Mouse (Mus musculus) MEL-GATA-1-ER (cell line): ENCODE measurements around the gene Tmem50a.

Source experiments
- DNase-seq: peaks from one replicate; pipeline ENCODE4 v3.0.0-alpha.2; 2012; ENCODE audit warnings: low read depth; ENCODE audit errors: extremely low read depth

The Tmem50a gene

DNA sequence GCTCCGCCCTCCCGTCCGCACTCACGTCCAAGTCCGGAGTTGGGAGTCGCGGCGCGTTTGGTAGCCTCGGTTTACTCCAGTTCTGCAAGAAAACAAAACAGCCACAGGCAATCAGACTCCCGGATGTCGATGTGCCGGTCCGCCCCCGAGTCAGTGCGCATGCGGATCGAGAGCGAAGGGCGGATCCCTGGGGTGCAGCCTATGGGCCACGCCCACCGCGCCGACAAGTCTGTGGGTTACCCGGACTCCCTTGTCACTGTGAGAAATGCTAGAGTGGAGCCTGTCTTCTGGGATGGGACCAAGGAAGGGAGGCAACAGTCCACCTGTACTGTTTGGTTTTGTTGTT lies at the start of gene Tmem50a:
TSS of gene Tmem50a (minus strand) at position 161 of the 346 bp plus-strand sequence.
- peak; percentile 79 for DNase-seq

DNA sequence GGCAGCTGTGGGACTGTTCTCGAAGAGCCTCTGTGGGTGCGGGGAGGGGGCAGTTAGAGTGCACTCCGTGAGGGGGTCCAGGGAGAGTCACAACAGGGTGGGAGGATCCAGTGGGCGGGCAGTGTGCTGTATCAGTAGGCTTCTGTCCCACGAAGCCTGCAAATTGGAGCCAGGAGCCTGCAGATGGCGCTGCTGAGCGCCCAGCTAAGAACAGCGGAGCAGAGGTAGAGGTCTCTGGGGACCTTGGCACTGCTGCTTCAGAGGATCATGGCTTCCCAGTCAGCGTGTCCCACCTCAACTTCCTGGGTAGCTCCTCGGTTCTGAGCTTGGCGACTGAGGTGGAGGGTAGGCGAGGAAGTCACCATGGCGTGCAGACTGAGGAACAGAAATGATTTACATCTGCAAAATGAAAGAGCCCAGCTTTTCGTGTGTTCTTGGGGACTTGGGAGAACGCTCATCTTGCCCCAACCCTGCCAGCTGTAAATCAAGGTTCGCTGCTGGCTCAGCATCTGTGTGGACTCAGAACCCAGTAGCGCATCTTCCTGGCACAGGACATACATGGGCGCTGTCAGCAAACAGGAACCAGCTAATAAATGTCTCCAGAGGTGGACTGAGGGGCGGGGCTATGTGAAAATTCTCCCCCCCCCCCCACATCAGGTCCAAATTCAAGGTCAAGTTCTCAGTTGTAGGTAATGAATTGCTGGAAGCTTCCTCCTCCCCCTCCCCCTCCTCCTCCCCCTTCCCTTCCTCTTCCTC lies 48.4 kb upstream of the Tmem50a start:
- DNase-seq, result peak; percentile 83

DNA sequence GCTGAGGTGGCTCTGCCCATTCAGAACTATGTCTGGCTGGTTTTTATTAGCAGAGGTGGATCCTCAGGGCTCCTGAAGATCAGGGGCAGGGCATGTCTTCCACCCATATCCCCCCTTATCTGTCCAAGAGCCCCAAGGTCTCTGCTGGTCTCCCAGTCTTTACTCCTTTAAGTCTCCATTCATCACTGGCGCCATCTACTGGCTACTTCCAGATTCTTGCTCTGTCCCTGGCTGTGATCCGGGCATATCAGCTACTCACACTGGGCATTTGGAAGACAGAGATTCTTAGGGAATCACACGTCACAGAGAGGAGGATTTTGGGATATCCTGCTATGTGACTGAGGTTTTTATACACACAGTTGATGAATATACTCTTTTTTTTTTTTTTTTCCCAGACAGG lies 41.5 kb upstream of the Tmem50a start:
- peak; percentile 69 for DNase-seq

DNA sequence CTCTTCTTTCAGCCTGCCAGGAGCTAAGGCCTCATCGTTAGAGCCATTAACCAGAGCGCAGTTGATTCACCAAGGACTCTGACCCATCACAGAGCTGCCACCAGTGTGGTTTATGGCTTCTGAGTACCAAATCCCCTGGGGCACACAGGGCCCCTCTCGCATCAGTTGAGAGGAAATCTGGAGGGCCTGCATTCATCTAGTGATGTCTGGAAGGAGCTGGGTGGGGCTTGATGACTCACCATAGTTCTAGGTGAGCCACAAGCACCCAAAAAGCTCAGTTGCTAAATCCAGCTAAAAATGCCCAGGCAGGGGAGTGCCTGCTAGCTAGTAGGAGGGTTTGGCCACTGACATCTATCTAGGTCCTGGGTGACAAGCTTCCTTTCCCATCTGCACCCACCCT lies 41.0 kb upstream of the Tmem50a start:
- no peak for DNase-seq

DNA sequence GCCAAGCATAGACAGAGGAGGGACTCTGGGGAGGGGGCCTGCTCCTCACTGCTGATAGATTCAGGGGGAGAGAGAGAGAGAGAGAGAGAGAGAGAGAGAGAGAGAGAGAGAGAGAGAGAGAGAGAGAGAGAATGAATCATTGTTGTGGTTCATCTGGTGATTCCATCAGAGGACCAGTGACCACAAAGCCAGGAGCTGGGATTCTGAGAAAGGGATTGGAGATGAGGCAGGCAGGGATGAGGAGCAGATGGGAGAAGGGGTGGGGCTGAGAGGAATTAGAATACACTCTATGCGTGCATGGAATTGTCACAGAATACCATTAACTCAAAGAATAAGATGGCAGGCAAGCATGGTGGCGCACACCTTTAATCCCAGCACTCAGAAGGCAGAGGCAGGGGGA lies 40.4 kb upstream of the Tmem50a start:
- DNase-seq, result no peak

DNA sequence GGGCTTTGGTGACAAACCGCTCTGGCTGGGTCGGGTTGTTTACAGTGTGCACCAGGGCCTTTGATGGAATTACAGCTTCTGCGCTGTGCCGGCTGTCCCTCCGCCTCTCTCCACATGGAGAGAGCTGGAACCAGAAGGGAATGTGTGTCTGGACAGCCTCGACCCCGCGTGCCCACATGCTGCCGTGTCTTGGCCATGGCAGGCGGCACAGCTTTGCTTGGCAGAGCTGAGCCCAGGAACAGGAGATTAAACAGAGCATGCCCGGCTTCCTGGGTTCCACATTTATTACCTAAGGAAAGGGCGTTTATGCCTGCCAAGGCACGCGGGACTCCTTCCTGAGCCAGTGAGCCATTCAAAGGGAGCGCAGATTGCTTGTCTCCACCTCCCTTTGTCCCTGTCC lies 39.6 kb upstream of the Tmem50a start:
- DNase-seq, result no peak

DNA sequence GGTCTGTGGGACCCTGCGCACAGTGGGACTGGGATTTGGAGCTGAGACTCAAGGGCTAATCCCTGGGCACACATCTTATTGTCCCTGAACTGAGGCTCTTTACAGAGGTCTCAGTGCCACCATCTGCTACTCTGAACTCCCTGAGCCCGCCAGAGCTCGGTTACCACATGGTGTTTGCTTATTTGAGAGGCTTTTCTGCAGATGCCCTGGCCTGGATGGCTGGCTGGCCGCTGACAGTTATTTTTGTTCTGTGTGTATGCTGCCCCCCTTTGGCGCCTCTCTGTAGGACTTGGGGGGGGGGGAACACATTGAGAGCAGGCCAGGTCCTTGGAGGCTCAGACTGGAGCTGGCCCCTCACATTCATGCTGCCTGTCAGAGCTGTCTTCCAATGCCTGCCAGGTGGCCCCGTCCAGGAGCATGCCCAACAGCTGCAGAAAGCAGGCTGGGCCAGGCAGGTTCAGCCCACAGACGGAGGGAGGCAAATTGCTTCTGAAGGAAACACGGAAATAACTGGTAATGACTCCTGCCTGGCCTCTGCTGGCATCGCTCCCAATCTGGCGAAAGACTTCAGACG lies 35.8 kb upstream of the Tmem50a start:
- DNase-seq, result no peak

DNA sequence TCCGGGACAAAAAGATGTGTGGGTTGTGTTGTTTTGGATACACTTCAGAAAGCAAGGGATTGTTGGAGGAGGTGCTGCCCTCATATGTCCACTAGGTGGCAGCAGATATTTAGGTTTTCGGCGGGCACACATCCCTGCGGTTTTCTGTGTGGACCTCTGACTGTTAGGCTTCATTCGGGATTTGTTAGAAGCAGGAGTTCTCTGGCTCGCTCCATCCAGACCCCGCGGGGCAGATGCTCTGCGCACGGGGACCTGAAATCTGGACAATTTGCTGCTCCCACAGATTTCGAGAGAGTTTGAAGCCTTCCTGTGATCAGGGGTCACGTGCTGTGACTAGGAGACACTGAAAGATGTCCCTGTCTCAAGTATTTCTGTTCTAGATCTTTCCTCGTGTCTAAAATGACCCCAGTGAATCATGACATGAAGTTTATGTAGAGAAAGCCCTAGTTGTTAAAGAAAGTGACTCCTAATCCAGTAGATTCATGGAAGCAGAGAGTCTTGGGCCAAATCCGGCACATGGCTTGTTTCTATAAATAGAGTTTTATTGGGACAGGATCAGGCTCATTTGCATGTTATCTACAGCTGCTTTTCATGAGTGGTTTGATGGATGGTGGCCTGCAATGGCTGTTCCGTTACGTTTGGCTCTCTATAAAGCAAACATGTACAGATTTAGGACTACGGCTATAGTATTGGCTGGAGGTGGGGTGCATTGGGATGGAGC lies 31.4 kb upstream of the Tmem50a start:
- no peak for DNase-seq

DNA sequence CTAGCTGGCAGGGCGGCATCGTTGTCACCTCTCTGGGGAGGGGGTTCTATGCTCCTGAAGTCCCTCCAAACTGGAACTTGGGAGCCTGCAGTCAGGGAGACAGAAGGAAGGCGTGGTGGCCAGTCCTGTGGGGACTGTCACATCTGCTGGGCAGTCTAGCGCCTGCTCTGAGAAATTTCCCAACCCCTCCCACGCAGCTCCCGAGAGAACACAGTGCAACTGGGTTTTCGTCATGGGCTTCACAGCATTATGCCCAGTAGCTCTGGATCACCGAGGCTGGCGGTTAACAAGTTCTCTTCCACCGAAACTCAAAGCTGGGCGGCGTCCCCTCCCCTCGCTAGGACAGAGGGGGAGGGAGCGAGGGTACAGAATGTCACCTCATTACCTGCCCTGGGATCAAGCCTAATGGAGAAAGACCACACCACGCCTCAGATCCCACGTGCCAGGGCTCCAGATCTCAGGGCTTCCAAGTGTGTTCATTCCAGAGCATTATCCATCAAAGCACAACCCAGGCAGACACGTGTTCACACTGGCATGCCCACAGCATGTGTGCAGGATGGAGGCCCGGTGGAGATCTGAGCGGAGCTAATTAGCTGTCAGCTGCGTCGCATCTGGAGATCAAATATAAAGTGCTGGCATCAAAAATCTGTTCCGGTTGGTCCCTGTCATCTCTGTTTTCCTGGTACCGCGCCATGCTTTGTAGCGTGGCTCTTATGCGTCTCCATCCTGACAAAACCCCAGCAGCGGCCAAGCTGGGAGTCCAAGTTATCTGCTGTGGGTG lies 29.1 kb upstream of the Tmem50a start:
- DNase-seq, result no peak

DNA sequence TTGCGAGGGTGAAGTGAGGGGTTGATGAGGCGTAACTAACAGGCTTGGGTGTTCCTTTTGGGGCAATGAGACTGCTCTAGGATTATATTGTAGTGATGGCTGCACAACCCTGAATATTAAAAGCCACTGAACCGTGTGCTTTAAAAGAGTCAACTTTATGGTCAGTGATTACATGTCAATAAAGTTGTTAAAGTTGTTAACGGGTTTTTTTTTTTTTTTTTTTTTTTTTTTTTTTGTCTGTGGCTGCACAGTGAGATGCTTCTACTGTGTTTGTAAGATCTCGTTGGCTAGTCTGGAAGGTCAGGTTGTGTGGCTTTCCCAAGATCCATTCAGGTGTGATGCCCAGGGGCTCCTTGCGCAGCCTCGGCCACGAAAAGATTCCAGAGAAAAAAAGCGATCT lies 25.1 kb upstream of the Tmem50a start:
- no peak for DNase-seq

DNA sequence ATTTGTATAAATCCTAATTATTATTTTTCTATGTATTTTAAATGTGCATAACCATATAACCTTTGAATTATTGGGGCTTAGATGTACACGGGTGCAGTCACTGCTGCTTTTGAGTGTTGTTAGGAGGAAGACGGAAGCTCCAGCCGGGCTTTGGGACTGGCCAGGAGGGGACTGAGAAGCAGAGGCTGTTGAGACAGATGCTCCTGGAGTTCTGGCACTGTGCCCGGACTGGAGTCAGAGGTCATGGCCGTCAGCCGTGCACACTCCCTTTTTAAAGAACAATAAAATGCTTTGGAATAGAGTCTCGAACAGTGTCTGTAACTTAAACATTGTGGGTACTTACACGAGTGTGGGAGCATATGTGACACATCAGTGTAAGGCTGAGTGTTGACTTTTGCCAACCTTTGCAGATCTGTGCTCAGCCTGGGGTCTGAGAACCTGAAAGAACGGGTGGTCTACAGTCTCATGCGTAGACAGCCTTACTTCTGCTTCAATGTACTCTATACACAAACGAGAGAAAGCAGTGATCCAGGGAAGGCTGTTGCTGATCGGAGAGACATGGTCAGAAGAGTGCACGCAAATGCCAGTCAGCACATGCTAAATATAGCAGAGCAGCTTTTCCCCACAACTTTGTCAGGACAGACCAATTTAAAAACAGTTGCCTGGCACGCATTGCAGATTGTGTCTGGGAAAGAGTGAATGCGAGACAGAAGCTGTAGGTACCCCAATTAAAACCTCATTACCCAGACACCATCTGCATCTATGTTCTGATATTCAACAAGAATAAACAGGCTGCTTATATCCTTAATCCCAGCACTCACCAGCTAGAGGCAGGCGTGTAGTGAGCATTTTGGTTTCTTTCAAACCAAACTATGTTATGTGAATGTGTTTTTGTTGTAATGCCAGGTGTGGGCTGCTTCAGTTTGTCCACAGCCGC lies 22.7 kb upstream of the Tmem50a start:
- no peak for DNase-seq

DNA sequence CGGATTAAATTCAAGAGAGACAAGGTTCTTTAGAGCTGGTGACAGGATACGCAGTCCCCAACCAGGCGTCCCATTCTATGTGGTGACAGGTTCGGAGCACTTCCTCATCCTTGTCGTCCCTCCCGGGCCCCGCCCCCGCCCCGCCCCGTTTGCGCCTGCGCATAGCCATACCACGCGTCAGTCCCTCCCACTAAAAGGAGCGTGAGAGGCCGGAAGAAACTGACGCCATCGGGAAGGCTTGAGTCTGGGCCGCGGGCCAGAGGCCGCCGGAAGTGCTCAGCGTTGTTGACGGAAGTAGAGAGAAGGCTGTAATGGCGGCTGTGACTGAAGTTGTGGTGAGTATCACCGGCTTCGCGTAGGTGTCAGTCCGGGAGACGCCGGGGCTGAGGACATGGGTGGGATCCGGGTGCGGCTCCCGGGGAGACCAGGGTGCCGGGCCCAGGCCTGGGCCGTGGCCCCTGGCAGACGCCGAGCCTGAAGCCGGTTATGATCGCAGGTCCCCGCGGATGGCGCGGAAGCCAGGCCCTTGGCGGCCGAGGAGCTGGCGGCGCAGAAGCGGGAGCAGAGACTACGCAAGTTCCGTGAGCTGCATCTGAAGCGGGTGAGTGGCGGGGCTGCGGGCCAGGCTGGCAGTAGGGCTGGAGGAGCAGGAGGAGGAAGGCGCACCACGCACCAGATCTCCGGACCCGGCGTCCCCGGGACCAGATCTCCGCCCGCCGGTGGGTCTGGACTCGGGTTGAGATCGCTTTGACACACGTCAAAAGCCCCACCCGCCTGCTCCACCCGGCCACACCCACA lies 16.1 kb upstream of the Tmem50a start, which contains the start of gene Syf2:
TSS of gene Syf2 (plus strand) at position 215 of the 798 bp plus-strand sequence.
- peak; percentile 92 for DNase-seq

DNA sequence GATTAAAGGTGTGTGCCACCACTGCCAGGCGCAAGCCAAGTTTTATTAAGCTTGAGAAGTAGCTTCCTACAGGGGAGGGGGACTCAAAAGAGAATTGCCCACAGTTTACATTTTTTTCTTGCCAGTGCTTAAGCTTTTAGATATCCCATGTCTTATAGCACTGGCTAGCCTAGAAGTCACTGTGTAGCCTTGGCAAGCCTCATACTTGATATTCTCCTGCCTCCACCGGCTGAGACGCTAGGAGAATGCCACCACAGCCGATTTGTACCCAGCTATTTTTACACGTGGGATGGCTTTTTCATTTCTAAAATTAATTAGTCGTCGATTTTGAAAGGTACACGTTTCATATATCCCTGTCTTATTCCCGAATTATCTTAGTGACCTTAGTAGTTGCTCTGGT lies 15.4 kb upstream of the Tmem50a start:
- DNase-seq, result no peak

DNA sequence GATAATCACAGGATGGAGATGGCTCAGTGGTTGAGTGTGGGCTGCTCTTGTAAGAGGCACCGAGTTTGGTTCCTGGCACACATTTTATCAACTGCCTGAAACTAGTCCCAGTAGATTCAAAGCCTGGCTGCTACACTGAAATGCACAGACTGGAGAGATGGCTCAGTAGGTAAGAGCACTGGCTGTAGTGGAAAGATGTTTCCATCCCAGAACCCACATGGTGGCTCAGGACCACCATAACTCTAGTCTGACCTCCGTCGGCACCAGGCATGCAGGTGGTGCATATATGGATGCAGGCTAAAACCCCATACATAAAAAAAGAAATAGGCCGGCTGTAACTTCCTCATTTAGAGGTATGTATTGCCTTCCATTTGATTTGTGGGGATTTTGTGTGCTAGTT lies 14.7 kb upstream of the Tmem50a start:
- peak; percentile 56 for DNase-seq

DNA sequence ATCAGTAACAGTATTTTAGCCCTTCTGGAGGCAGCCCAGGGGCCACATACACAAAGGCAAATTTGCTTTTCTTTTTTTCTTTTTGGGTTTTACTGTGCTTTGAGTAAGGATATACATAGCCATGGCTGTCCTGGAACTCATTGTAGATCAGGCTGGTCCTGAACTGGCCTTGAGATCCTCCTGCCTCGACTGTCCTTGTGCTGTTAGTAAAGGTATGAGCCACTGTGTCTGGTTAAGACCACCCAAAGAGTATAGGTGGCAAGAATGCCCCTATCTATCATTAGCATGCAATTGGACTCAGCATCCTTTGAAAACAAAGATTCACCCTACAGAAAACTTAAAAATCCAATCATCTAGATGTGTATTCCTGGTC lies 13.6 kb upstream of the Tmem50a start:
- DNase-seq, result no peak

DNA sequence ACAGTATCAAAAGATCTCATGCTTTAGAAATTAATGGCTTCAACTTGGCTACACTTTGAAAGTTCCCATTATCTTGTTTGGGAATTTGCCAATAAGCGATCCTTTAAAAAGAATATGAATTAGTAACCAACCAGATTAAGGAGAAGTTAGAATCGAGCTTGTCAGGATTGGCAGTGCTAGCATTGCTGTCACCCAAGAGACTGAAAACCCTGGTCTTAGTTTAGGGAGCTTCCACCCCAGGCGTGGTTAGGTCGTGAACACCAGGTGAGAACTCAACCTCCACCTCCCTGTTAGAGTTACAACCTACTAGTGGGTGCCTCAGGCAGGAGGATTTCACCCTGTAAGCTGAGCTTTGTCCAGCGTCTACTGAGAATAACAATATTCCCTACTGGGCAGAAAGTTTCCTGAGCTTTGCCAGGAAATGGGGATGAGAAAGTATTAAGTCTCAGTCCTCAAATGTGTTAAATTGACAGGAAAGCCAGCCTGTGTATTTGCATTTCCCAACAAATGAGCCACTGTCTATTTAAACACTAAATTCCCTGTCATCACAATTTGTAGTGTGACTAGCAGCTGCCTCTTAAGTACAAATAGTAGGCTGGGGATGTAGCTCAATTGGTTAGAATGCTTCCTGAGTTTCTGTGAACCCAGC lies 13.1 kb upstream of the Tmem50a start:
- DNase-seq, result no peak

DNA sequence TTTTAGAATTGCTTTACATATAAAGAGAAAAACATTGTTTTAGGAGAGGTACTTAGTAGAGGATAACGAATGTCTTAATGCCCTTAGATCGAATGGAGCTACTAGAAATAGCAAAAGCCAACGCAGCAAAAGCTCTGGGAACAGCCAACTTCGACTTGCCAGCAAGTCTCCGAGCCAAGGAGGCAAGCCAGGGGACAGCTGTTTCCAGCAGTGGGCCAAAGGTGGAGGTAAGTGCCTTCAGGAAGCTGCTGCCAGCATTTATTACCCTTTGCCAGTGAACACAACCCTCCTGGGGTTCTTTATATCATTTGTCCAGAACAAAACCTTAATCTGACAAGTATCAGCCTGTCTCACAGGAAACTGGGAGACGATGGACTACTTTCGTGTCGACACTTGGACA lies 10.4 kb upstream of the Tmem50a start:
- DNase-seq, result no peak

DNA sequence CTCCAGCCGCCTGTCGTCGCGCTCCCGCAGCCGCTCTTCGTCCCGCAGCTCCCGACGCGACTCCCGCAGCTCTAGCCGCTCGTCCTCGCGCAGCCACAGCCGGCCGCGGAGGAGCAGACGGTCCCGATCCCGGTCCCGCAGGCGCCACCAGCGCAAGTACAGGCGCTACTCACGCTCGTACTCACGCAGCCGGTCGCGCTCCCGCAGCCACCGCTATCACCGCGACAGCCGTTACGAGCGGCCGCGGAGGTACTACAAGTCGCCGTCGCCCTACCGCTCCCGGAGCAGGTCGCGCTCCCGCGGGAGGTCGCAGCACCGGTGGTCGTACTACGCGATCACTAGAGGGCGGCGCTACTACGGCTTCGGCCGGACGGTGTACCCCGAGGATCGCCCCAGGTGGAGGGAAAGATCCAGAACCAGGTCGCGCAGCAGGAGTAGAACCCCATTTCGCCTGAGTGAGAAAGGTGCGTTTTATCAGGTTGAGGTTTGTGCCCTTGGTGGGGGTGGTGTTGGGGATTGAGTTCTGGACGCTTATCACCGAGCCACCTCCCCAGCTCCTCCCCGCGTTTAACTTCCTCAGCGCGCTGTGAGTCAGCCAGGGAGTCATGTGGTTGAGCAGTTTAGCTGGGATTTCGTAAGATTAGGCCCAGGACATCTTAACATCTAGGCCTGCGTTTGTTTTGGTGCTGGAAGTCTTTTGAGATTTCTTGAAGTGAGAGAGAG lies 9.4 kb upstream of the Tmem50a start:
- DNase-seq, result peak; percentile 85
